Mouse (Mus musculus) spleen, postnatal 4 days (tissue): ENCODE measurements at regions not wholly inside any gene's neighbourhood (a gene's known extent, or its start where the extent isn't known, plus 50 kb on each side); places are given as distances from the start of the nearest gene placed in this dataset.

Source experiments
- DNase-seq, 2 experiments: peaks; one replicate each; pipeline ENCODE4 v3.0.0; 2022; ENCODE audit warnings: low spot score in 2 of 2

DNA sequence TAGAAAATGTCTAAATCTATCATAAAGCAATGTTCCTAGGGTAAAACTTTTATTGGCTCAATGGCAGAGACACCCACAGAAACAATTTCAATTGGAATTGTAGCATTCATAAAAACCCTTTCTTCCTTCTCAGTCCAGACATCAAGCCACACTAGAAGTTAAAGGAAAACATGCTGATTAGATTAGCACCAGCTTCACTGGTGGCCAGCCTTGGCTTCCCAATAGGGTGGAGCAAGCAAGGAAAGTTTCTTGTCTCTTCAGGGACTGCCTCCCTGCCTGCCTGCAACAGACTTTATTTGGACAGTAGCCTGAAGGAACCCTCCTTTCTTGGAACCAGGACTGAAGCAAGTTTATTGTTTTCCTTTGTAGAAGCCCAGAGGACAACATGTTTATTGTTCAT lies 289.0 kb upstream of the Mef2c start:
- no peak for DNase-seq

DNA sequence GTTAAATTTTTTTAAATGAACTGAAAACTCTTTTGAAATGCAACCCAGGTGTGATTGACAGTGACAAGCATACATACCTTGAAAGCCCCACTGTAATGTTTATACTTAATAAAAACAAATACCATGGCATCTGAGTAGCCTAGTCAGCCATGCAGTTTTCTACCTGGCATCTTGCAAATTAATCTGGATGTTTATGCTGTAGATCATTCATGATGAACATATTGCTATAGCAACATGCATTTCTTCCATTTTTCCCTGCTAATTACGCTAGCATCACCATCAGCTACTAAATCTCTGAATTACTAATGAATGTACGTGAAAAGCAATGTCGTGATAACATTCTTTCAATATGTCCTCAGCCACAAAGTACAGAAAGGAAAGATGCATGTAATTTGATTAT lies 287.4 kb upstream of the Mef2c start:
- DNase-seq = no peak

DNA sequence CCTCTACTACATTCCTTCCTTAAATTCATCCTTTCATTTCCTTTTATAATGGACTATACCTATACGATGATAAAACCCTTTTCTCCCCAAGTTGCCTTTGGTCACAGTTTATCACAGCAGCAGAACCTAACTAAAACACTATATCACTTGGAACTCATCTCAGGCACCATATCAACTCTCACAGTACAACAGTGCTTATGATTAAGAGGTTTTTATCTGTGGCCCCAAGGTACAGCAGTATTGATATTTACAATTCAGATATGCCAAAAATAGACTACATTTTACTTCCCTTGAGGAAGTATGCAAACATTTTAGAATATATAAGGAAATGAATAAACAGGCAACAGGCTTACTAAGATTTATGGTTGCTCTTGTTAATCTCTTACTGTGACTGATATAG lies 251.4 kb upstream of the Mef2c start:
- no peak for DNase-seq

DNA sequence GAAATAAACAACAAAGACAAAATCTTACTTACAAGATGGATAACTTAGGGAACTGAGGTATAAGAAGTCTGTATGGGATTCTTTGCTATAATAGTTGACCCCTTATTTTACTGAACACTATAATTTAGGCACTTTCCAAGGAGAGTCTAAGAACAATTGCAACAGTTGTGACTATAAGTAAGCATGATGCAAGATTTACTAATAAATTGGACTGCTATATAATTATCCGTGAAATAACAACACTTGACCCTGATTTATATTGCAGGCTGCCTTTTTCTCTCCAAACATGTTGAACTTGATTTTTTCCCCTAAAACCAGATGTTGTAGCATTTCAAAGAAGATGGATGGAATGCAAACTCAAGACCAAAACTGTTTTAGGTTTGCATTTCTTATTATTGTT lies 237.2 kb upstream of the Mef2c start:
- DNase-seq = no peak

DNA sequence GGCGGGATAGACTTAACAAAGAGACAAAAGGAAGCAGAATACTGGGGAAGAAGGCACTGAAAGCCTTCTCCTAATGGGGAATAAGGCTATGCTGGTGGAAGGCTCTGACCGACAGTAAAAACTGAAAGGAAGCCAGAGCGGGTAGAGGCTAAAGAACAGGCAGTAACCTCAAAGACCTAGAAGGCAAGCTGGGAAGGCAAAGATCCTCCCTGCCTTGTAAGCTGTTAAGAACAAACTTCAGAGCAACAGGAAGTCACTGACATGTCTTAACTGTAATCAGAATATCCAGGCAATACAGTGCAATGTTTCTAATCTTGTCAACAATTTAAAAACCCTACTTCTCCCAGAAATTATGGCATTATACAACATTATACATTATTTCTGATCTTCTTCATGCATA lies 235.2 kb upstream of the Mef2c start:
- no peak for DNase-seq

DNA sequence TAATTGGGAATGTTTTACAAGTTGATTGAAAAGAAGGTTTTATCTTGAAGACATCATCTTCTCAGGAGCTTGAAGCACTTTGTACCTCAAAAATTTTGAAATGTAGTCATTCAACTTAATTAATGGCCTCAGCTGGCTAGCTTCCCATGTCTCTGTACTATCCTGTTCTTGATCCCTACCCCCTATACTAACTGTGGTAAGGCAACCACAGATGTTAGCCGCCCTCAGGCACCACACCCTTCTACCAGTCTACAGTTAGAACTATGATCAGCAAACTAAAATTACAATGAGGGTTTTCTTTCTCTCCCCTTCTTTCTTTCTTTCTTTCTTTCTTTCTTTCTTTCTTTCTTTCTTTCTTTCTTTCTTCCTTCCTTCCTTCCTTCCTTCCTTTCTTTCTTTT lies 225.1 kb upstream of the Mef2c start:
- no peak for DNase-seq

DNA sequence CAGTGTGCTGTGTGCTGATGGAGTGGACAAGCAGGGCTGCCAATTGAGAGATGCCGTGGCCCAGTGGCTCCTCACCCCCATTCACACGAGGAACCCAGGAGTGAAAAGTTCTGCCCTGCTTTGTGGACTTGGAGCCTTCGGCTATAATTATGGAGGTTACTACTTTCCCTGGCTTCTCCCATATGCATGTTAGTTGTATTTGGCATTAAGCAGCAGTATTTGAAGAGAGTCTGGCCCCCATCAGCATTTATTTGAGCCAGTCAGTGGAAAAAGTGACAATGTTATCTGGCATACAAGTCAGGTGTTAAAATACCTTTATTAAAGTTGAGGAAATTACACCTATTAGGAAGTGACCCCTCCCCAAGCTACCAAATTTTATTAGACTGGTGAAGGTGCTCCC lies 196.1 kb upstream of the Mef2c start:
- DNase-seq = no peak

DNA sequence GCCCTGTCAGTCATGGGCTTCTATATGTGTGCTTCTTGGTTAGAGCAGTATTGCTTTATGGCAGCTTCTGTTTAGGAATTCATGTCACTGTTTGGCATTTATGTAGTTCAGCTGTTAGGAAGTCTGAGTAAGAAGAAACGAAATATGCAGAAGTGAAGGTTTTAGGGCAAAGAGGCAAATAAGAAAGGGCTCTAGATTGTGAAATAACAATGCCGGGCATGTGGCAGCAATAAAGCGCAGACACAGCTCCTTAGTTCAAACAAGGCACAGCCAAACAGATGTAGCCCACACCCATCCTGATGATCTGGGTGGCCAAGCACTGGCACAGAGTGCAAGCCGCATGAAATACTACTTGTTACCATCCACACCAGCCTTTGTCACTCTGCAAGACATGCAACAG lies 175.3 kb upstream of the Mef2c start:
- no peak for DNase-seq

DNA sequence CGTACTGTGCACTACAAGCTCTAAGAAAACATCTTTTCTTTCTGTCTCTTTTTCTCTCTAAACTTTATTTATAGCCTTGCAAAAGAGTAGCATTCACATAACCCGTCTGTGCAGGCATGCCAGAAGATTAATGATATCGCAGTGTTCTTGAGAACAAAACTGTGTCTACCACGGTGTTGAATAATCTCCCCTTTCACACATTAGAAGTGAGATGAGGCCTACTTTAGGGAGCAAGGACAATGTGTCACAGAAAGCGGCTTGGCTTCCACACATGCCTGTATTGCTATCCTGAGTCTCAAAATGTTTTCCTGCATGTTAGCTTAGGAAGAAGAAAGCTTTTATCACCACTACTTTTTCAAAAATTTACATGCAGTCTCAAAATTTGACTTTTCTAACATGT lies 170.1 kb upstream of the Mef2c start:
- no peak for DNase-seq

DNA sequence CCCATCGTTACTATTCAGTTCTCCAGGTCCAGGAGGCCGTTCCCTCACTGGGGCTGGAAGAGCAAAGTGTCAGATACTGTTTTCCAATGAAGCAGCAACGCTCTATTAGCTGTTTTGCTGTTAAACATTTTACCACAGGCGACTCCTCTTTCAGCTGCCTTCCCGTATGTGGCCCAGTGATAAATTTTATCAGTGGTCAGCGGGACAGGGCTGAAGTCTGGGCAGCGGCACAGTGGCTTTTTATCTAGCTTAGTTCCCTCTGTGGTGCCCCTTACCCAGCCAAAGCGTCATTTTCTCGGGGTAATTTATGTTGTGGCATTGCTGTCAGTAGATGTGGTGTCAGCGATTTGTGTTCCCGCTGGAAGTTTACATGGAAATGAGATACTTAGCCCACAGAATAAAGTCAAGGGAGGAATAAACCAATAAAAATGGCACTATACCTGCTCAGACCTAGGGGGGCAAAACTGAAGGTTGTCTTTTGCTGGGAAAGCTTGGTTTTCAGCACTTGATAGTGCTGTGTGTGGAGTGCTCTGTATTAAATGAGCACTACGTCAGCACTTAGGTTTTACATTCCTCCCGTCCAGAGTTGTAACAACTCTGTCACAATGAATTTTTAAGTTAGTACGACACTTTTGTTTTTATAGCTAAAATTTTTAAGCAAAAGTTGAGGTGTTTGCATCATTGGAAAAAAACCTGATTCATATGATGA lies 159.1 kb upstream of the Mef2c start:
- peak; percentile 62 to 67 for DNase-seq

DNA sequence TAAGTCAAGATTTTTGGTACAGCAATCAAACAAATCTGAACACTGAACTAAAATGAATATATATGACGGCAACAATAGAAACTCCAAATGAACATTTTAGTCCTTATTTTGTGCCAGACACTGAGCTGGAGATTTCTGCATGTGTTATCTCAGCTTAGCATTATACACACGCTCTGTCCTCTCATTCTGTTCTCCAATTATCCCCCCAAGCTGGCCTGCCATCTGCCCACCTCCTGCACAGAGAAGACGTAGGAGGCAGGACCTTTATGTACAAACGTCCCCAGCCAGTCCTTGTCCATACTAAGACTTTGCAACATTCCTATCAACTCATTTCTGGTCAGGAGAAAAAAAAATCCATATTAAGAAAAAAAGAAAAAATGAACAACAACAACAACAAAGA lies 148.5 kb upstream of the Mef2c start:
- no peak for DNase-seq

DNA sequence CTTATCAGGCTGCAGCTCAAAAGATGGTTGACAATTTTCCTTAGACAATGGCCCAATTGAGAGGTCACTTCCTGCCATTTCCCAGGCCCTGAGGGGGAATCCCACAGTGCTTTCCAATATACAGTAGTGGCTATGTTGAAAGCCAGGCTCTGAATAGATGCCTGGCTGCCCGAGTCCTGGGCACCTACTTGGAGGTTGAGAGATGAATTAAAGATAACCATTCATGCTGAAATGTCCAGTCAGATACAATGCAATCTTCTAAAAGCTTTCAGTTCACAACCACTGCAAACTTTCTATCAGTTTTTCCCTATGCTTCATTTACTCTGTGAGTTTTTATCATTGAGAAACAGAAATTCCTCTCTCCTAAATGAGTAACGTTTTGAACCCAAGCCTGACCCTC lies 143.3 kb upstream of the Mef2c start:
- DNase-seq = no peak

DNA sequence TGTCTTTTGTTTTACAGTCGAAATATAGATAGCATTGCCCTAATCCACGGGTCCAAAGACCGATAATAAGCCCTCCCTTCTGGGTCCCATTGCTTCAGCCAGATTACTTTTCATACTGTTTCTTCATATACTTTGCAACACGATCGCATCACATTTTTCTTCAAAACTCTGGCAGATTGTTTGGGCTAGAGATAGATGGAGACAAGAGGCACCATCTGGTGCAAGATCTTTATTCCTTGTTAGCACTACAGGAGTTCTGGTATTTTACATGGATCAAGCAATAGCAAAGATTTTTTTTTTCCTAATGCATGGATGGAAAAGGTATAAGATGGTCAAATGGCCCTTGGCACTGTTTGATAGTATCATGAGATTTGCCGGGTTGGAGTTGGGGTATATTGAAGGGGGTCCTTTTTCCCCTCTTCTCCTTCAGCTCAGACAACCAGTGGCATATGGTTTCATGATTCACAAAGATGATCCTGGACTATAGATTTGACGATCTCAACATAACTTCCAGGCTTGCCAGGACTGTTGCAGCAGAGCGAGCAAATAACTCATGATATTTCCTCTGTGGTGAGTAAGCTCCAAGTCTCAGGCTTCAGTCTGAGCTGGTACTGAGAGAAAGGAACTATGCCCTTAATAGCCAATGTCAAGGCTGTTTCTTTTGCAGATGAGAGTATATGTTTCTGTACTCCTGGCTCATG lies 127.6 kb upstream of the Mef2c start:
- no peak for DNase-seq

DNA sequence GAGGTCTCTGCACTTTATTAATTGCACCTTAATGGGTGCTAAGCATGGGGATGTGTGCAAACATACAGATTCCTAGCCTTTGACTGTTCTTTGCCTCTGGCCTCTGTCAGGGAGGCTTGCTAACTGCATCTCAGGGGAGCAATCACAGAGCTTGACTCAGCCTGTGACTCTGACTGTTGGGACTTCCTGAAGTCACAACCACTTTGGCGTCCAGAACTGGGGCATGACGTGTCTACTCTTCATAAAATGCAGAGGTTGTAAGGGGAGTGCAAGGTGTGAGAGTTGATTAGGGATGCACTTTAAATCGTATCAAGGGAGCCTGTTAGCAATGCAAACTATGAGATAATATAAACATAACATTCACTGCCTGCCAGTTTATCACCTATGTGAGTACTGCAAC lies 125.2 kb upstream of the Mef2c start:
- no peak for DNase-seq

DNA sequence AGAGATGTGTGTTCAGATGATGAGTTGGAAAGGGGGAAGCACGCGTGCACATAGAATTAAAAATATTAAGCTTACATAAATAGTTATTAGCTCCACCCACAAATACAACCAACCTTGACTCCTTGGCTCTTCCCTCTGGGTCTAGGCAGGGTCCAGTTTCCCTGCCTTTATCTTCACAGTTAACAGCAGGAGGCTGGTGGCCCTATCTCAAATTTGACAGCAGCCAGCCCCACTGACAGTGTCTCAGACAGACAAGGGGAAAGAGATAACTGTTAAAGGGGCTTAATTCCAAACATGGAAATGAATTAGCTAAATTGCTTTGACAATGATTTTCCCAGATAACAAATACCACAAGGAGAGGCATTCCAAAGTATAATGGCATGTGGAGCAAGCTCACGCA lies 121.2 kb upstream of the Mef2c start:
- DNase-seq = peak; percentile 21 to 61

DNA sequence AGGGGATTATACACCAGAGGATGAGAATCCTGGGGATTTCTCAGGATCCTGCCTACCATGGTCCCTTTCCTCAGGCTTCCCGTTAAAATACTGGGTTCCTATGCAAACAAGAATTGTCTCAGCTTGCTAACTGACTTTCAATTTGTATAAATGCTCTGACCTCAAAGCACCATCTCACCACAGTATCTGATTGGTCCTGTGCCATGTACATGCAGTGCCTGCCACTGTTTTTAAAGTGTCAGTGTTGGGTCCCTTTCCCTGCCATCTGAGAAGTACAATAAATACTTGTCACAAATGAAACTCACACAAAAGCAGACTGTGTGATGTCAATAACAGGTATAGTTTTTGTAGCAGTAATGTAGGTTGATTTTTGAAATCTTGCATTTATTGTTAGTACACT lies 109.1 kb upstream of the Mef2c start:
- no peak for DNase-seq

DNA sequence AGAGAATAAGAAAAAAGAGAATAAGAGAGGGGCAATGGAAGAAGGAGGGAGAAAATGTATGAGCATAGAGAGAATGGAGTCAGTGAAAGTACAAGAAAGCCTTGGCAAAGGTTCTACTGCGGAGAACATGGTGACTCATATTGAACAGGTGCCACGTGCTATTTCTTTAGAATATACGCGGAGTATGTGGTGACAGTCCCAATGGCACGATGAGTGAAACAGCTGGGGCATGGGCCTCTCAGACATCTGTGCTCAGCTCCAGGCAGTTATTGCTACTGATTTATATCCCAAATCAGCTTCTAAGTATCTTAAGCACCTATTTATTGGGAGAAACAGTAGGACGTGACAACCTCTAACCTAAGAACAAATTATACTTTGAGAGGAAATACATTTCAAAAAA lies 104.5 kb upstream of the Mef2c start:
- DNase-seq = no peak

DNA sequence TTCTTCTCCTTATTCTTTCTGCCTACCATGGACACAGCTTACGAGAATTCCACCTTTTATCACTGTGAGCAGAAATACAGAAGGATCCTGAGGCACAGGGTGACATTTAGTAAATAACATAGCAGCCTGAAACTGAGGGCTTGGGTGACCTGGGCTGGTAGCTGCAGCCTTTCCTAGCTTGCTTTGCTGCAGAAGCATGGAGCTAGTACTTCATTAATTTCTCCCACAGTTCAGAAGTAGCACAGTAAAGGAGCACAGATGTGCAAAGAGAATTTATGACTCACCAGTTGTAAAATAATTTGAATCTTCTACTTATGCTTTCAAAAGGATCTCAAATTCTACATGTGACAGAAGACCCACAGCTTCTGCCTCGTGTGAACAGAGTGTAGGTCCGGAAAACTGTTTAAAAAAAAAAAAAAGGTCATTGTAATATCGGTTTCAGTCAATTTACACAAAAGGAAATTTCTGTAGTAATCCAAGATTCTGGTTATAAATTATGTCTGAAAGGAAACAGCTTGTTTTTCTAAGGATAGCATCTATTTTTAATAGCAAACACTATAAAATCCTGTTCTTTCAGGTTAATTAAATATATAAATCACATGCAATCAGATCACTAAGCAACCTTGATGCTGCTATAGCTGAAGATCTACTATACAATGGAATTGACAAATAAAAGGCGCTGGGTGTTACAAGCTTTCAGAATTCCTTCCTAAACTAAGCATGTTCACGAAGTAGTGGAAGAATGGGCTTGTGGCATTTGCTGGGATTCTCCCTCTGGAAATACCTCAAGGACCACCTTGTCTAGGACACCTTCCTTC lies 64.0 kb upstream of the Mef2c start:
- no peak for DNase-seq

DNA sequence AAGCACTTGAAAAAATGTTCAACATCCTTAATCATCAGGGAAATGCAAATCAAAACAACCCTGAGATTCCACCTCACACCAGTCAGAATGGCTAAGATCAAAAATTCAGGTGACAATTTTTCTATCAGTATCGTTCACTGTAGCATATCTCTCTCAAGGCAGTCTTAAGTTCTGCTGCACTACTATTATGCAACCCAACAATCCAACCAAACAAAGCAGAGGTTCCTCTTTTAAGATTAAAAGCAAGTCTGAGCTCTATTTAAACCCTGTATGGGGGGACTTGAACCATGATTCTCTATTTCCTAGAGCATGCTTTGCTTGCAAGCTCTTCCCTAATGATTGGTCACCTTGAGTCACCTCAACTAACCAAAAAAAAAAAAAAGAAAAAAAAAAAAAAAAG lies 59.6 kb upstream of the Mef2c start:
- DNase-seq = no peak

DNA sequence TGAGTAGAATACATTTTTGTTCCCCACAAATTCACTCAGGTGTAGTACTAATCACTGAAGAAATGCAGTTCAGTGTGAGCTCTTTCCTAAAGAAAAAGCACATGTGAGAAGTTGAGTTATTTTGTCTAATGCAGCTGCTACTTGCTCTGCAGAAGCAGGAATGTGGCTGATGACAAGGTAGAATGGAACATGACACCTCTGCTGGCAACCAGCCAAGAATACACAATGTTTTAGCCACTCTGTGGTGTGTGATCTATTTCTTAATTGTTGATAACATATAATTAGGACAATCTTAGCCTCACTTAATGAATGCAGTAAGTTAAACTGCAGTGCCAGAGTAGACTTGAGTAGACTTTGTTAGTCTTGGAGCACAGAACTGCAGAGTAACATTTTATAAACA lies 53.0 kb upstream of the Mef2c start:
- DNase-seq = no peak

DNA sequence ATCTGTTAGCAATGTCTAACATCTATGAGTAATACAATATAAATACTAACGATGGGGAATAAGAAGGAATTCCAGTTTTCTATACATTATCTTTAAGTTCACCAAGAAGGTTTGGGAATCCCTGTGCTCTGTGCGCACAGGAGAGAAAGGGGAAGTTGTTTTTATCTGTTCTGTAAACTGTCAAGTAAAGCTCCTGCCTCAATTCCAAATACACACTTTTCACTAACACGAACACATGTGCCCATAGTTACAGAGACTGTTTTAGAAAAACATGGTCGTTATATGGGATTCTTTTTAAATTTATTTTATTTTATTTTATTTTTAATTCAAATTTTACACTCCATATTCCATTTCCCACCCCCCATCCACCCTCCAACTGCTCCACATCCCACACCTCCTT lies 50.8 kb upstream of the Mef2c start:
- no peak for DNase-seq
